Mouse (Mus musculus) bone marrow macrophage, adult 2 months (primary cell): ENCODE results near the gene Gm20388.

ENCODE experiments used
- CTCF ChIP-seq: IDR thresholded peaks from 2 replicates; pipeline ENCODE4 v1.5.1; 2012; ENCODE audit warnings: low read depth, mild to moderate bottlenecking, low read length, moderate library complexity
- POLR2A ChIP-seq: IDR thresholded peaks from 2 replicates; pipeline ENCODE4 v1.6.1; 2012; ENCODE audit warnings: mild to moderate bottlenecking, low read depth, low read length, borderline replicate concordance

- TF ChIP-seq CTCF (peak; percentile 56), POLR2A (no peak)
Measured at GRCm38 (mm10) chr8:120594571-120594970, 683.9 kb downstream of the Gm20388 start.
